Mouse (Mus musculus): ENCODE results near the gene Fryl.

DNA sequence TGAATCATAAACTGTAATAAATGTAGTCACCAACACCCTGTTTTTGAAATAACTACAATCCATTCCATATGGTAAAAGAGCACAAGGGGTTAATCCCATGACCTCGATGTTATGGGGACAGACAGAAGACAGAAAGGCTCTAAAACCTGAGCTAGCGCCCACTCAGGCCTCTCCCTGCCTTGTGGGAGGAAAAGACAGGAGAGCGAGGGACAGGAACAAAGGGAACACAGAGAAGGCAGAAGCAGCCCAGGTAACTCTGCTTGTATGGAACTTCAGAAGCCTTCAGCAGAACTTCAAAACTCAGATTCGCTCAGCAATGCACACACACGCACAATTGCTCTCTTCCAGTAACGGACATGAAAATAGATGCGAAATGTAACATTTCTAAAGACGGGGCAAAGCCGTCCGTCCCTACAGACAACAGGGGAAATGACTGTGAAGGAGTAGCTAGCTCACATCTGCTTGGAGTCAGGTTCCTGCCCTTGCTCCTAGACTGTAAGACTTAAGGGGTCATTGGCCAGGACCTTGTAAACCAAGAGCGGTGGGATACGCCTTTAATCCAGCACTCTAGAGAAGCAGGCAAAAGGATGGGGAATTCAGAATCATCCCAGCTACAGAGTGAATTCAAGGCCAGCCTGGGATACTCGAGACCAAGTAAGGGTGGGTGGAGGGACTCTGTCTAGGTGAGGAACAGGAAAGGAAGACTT lies 63.4 kb downstream of the Fryl start:
- TF ChIP-seq CTCF (IDR thresholded peaks at IDR 0.05; ENCODE audit: borderline replicate concordance, control insufficient read depth, extremely low read depth, insufficient read depth, low read length, poor library complexity) (no peak), POLR2A (IDR thresholded peaks at IDR 0.05; ENCODE audit: control insufficient read depth, extremely low read depth, insufficient read depth, low read length, poor library complexity) (no peak)
